Mouse (Mus musculus) hindbrain, embryonic 10.5 days (tissue): Measurements from ENCODE around the gene Pno1. TPM values are rescaled to one million over a fixed set of nuclear protein-coding genes. Genes with fewer than 3 reads are reported as not detected.
"Not testable (repeated sequence)": the region's sequence is repeated elsewhere in the genome, so short reads cannot be mapped to it uniquely, and the experiment has no call there.

Experiments
- DNase-seq: peaks from one replicate; pipeline ENCODE4 v3.0.0-alpha.2; 2017; ENCODE audit warnings: low spot score
- H3K27ac ChIP-seq: fragments of 300-500 bp; sonication (generic); 2 replicates; pipeline ENCODE4 v1.5.1; 2016; ENCODE audit warnings: mild to moderate bottlenecking, moderate library complexity
- H3K27me3 ChIP-seq: fragments of 300-500 bp; sonication (generic); 2 replicates; pipeline ENCODE4 v1.6.1; 2016; ENCODE audit warnings: mild to moderate bottlenecking; ENCODE audit not compliant: poor library complexity, insufficient read depth, severe bottlenecking
- H3K36me3 ChIP-seq: fragments of 300-500 bp; sonication (generic); 2 replicates; pipeline ENCODE4 v1.6.1; 2016; ENCODE audit warnings: mild to moderate bottlenecking, moderate library complexity
- H3K4me1 ChIP-seq: fragments of 300-500 bp; sonication (generic); replicated peaks from 2 replicates; pipeline ENCODE4 v1.6.1; 2016; ENCODE audit warnings: mild to moderate bottlenecking
- H3K4me3 ChIP-seq: fragments of 300-500 bp; sonication (generic); 2 replicates; pipeline ENCODE4 v1.5.1; 2016; ENCODE audit warnings: mild to moderate bottlenecking, moderate library complexity
- H3K9me3 ChIP-seq: fragments of 300-500 bp; sonication (generic); 2 replicates; pipeline ENCODE4 v1.6.1; 2016; ENCODE audit warnings: mild to moderate bottlenecking, moderate library complexity
- WGBS: fragments of 180-500 bp; shearing (Covaris S2); methylation state at CpG from one replicate; pipeline ENCODE4 v1.1.7; 2016; 5-methylcytosine and 5-hydroxymethylcytosine counted together
- polyA plus RNA-seq: library from polyadenylated mRNA; unstranded; fragments of >200 nt; fragmentation: Nextera tagmentation; extraction: Ambion mirVana; gene quantifications from 2 replicates; pipeline ENCODE4 v1.2.1, GENCODE M21; 2016

Pno1 gene
- polyA plus RNA-seq = 89.5 and 109 TPM in 2 replicates

- Histone ChIP-seq H3K27ac (peak within 1 kb of the TSS; percentile 97), H3K27me3 (no peaks in the 10 kb centered on the region), H3K36me3 (peaks cover 29% of the 10 kb centered on the region), H3K4me3 (peak within 1 kb of the TSS; percentile 80), H3K4me1 (peaks cover 20% of the 10 kb centered on the region), H3K9me3 (no peaks in the 10 kb centered on the region)
- DNase-seq = peak; percentile 96
- under 1% methylated on average over 65 of the region's 65 CpGs for WGBS
Measured at GRCm38 (mm10) chr11:17211258-17212140, at the start of gene Pno1. Pno1 (minus strand) TSS chr11:17211568.

GRCm38 (mm10) chr11:17257861-17258260, 46.5 kb upstream of the Pno1 start:
- Histone ChIP-seq H3K4me1 (peaks cover 24% of the 10 kb centered on the region), H3K27ac (peak overlapping the region; percentile 94), H3K9me3 (no peaks in the 10 kb centered on the region), H3K36me3 (no peaks in the 10 kb centered on the region), H3K27me3 (no peaks in the 10 kb centered on the region), H3K4me3 (peak overlapping the region; percentile 73)
- 1% methylated on average over 17 of the region's 17 CpGs for WGBS
- DNase-seq = no peak

GRCm38 (mm10) chr11:17257443-17257842, 46.1 kb upstream of the Pno1 start, which contains the start of gene C1d:
C1d (plus strand) TSS chr11:17257579.
- no peaks in the 10 kb centered on the region for H3K36me3 ChIP-seq
- DNase-seq = peak; percentile 92
- peak within 1 kb of the TSS; percentile 73 for H3K4me3 ChIP-seq
- peaks cover 24% of the 10 kb centered on the region for H3K4me1 ChIP-seq
- peak within 1 kb of the TSS; percentile 94 for H3K27ac ChIP-seq
- no peaks in the 10 kb centered on the region for H3K27me3 ChIP-seq
- H3K9me3 ChIP-seq = no peaks in the 10 kb centered on the region
- under 1% methylated on average over 33 of the region's 33 CpGs for WGBS

- Histone ChIP-seq H3K4me1 (peaks cover 24% of the 10 kb centered on the region), H3K27ac (peak overlapping the region; percentile 94), H3K36me3 (no peaks in the 10 kb centered on the region), H3K27me3 (no peaks in the 10 kb centered on the region), H3K9me3 (no peaks in the 10 kb centered on the region), H3K4me3 (peak overlapping the region; percentile 73)
- WGBS = 66% methylated on average over 8 of the region's 8 CpGs
- peak; percentile 10 for DNase-seq
Measured at GRCm38 (mm10) chr11:17256813-17257365, 45.5 kb upstream of the Pno1 start.

GRCm38 (mm10) chr11:17248715-17249114, 37.3 kb upstream of the Pno1 start:
- DNase-seq = no peak
- Histone ChIP-seq H3K4me3 (no peak overlapping the region), H3K27me3 (no peaks in the 10 kb centered on the region), H3K9me3 (no peaks in the 10 kb centered on the region), H3K27ac (no peak overlapping the region), H3K36me3 (no peaks in the 10 kb centered on the region), H3K4me1 (no peaks in the 10 kb centered on the region)

- not testable (repeated sequence) for DNase-seq, H3K27ac ChIP-seq, H3K9me3 ChIP-seq, H3K4me3 ChIP-seq, H3K27me3 ChIP-seq, H3K4me1 ChIP-seq
- WGBS = 93% methylated on average over 5 of the region's 5 CpGs
- peaks cover 17% of the 10 kb centered on the region for H3K36me3 ChIP-seq
Measured at GRCm38 (mm10) chr11:17238598-17238997, 27.2 kb upstream of the Pno1 start.

- 85% methylated on average over 5 of the region's 5 CpGs for WGBS
- Histone ChIP-seq H3K4me3 (no peak overlapping the region), H3K9me3 (no peaks in the 10 kb centered on the region), H3K27ac (no peak overlapping the region), H3K36me3 (peaks cover 30% of the 10 kb centered on the region), H3K4me1 (no peaks in the 10 kb centered on the region), H3K27me3 (no peaks in the 10 kb centered on the region)
- DNase-seq = no peak
Measured at GRCm38 (mm10) chr11:17236449-17237037, 25.2 kb upstream of the Pno1 start.

- Histone ChIP-seq H3K9me3 (no peaks in the 10 kb centered on the region), H3K4me1 (no peaks in the 10 kb centered on the region), H3K4me3 (no peak overlapping the region), H3K27me3 (no peaks in the 10 kb centered on the region), H3K36me3 (peaks cover 53% of the 10 kb centered on the region), H3K27ac (no peak overlapping the region)
- 90% methylated on average over 5 of the region's 5 CpGs for WGBS
- DNase-seq = no peak
Measured at GRCm38 (mm10) chr11:17232792-17233191, 21.4 kb upstream of the Pno1 start.

GRCm38 (mm10) chr11:17221126-17221525, 9.8 kb upstream of the Pno1 start:
- 97% methylated on average over 8 of the region's 8 CpGs for WGBS
- Histone ChIP-seq H3K4me3 (no peak overlapping the region), H3K27ac (no peak overlapping the region), H3K4me1 (no peaks in the 10 kb centered on the region), H3K27me3 (no peaks in the 10 kb centered on the region), H3K36me3 (peaks cover 34% of the 10 kb centered on the region), H3K9me3 (no peaks in the 10 kb centered on the region)
- no peak for DNase-seq

- 89% methylated on average over 3 of the region's 3 CpGs for WGBS
- peaks cover 15% of the 10 kb centered on the region for H3K4me1 ChIP-seq
- no peak overlapping the region for H3K27ac ChIP-seq
- no peak overlapping the region for H3K4me3 ChIP-seq
- H3K27me3 ChIP-seq = no peaks in the 10 kb centered on the region
- DNase-seq = no peak
- no peaks in the 10 kb centered on the region for H3K9me3 ChIP-seq
- H3K36me3 ChIP-seq = 0 out of 2 replicates have a peak, but pooled peaks cover 1% of the 10 kb centered on the region
Measured at GRCm38 (mm10) chr11:17215475-17215874, 4.1 kb upstream of the Pno1 start.

GRCm38 (mm10) chr11:17212903-17213509, 1.6 kb upstream of the Pno1 start:
- no peaks in the 10 kb centered on the region for H3K27me3 ChIP-seq
- peak overlapping the region; percentile 80; the same call in 1 of the 2 replicates for H3K4me3 ChIP-seq
- WGBS = 82% methylated on average over 5 of the region's 5 CpGs
- no peaks in the 10 kb centered on the region for H3K9me3 ChIP-seq
- H3K27ac ChIP-seq = no peak overlapping the region
- H3K36me3 ChIP-seq = peaks cover 16% of the 10 kb centered on the region
- no peak for DNase-seq
- H3K4me1 ChIP-seq = peaks cover 20% of the 10 kb centered on the region

- peak overlapping the region; percentile 97 for H3K27ac ChIP-seq
- peak overlapping the region; percentile 80 for H3K4me3 ChIP-seq
- no peaks in the 10 kb centered on the region for H3K9me3 ChIP-seq
- no peak for DNase-seq
- peaks cover 20% of the 10 kb centered on the region for H3K4me1 ChIP-seq
- 2% methylated on average over 10 of the region's 10 CpGs for WGBS
- peaks cover 24% of the 10 kb centered on the region for H3K36me3 ChIP-seq
- H3K27me3 ChIP-seq = no peaks in the 10 kb centered on the region
Measured at GRCm38 (mm10) chr11:17212141-17212495, 750 bp upstream of the Pno1 start.
